Mouse (Mus musculus) myocyte (in vitro differentiated cells): ENCODE data around the gene Armc10.

Source experiments
- CEBPB ChIP-seq: IDR thresholded peaks from 2 replicates; pipeline ENCODE4 v1.6.1; 2011; ENCODE audit warnings: mild to moderate bottlenecking, moderate library complexity; ENCODE audit not compliant: poor library complexity, insufficient read depth, severe bottlenecking
- E2F4 ChIP-seq: IDR thresholded peaks from one replicate; pipeline ENCODE4 v1.6.1; 2011; ENCODE audit warnings: mild to moderate bottlenecking, control low read depth, moderate library complexity; ENCODE audit not compliant: insufficient read depth
- MAX ChIP-seq: IDR thresholded peaks from one replicate; pipeline ENCODE4 v1.6.1; 2011; ENCODE audit warnings: low read depth, mild to moderate bottlenecking, control low read depth
- MYOD1 ChIP-seq, 3 experiments: IDR thresholded peaks; one replicate each; pipeline ENCODE4 v1.6.1; 2011; ENCODE audit warnings: control low read depth in 2 of 3, low read depth in 2 of 3, mild to moderate bottlenecking in 2 of 3, moderate library complexity in 1 of 3; ENCODE audit not compliant: insufficient read length in 2 of 3, control insufficient read depth in 1 of 3
- MYOG ChIP-seq, 3 experiments: IDR thresholded peaks; one replicate each; pipeline ENCODE4 v1.6.1; 2011; ENCODE audit warnings: control low read depth in 2 of 3, low read depth in 2 of 3, mild to moderate bottlenecking in 2 of 3; ENCODE audit not compliant: insufficient read length in 2 of 3, control insufficient read depth in 1 of 3, insufficient read depth in 1 of 3
- POLR2A ChIP-seq: IDR thresholded peaks from one replicate; pipeline ENCODE4 v1.6.1; 2011; ENCODE audit warnings: low read depth, mild to moderate bottlenecking, control low read depth, moderate library complexity; ENCODE audit not compliant: insufficient read length
- POLR2AphosphoS2 ChIP-seq: IDR thresholded peaks from one replicate; pipeline ENCODE4 v1.6.1; 2011; ENCODE audit warnings: low read depth, control low read depth; ENCODE audit not compliant: insufficient read length
- TCF12 ChIP-seq: IDR thresholded peaks from one replicate; pipeline ENCODE4 v1.6.1; 2011; ENCODE audit warnings: mild to moderate bottlenecking, control low read depth; ENCODE audit not compliant: poor library complexity, insufficient read depth, severe bottlenecking
- USF1 ChIP-seq: IDR thresholded peaks from one replicate; pipeline ENCODE4 v1.6.1; 2011; ENCODE audit warnings: low read depth, mild to moderate bottlenecking, control low read depth, moderate library complexity

GRCm38 (mm10) chr5:21645439-21646132 is at the start of gene Armc10, which contains the start of gene Fbxl13:
- peak in 2 of 3 experiments; percentile 10 to 16 for TF ChIP-seq MYOG (IDR thresholded peaks at IDR 0.05; ENCODE audit: control insufficient read depth in 1 of 3, insufficient read depth in 1 of 3, insufficient read length in 2 of 3, low read depth in 2 of 3)
- TF ChIP-seq POLR2A: peak; percentile 52
- TF ChIP-seq USF1: no peak
- TF ChIP-seq CEBPB: no peak
- no peak for TF ChIP-seq E2F4
- no peak for TF ChIP-seq MAX
- no peak for TF ChIP-seq POLR2AphosphoS2
- no peak for TF ChIP-seq MYOD1 (IDR thresholded peaks at IDR 0.05; ENCODE audit: control insufficient read depth in 1 of 3, insufficient read length in 2 of 3, low read depth in 2 of 3)
- TF ChIP-seq TCF12: no peak
